Mouse (Mus musculus): ENCODE data around the gene Wdr74. TPM values are rescaled to one million over a fixed set of nuclear protein-coding genes. Genes with fewer than 3 reads are reported as not detected.

Wdr74 gene
- polyA plus RNA-seq, 1 experiment: 97.0 TPM

DNA sequence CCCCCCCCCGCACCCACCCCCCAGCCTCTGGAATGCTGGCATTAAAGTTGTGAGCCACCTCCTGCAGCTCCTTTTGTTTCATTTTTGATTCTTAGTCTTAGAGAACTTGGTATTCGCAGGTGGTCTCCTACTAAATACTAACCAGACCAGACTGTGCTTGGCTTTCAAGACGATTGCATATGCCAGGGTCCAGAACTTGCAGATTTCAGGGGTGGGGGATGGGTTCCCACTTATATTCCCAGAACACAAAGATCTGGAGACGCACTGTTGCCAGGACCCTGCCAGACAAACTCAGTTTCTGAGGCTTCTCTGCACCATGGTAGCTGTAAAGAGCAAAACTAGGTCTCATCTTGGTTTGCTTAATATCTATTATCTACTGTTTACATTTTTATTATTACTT, 32.1 kb upstream of the Wdr74 start:
- TF ChIP-seq CTCF (IDR thresholded peaks at IDR 0.05; ENCODE audit: low read depth, low read length): no peak
- no peak for TF ChIP-seq POLR2A (IDR thresholded peaks at IDR 0.05; ENCODE audit: insufficient read depth, low read length)
- no peak for TF ChIP-seq EP300 (IDR thresholded peaks at IDR 0.05; ENCODE audit: insufficient read depth, low read depth, low read length)

DNA sequence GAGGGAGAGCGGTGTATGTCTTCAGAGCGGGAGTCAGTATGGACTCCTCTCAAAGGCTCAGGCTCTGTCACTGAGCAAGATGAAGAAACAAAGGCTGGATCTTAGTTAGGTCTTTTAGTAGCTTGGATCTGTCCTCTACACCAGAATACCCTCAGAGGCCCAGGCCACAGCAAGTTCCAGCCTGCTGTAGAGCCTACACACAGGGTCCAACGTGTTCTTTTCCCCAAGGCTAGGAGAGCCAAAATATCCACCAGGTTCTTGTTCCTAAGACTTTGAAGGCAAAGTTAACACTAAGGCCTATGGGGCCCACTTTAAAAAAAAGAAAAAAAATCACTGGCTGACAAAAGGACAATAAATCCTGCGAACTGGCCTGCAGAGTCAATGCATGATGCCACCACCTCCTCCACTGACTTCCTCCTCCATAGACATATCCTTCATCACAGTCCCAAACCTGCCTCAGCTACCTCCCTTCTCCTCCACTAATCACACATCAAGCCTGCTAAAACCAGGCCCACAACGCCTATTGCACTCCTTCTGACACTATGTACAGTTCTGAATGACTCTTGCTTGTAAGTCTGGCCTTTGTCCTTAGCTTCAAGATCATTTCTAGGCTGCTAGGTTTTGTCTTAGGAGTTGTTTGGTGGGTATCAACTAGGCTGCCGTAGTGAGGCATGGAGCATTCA, 30.5 kb upstream of the Wdr74 start:
- Histone ChIP-seq H3K4me3 (ENCODE audit: low read depth, low read length) (no peak overlapping the region), H3K27me3 (ENCODE audit: control insufficient read depth, insufficient read depth, low read length, poor library complexity, severe bottlenecking) (no peaks in the 10 kb centered on the region), H3K27ac (ENCODE audit: insufficient read depth, low read length) (peak overlapping the region; percentile 73), H3K9me3 (replicated peaks; ENCODE audit: control insufficient read depth, insufficient read depth, low read length, poor library complexity, severe bottlenecking) (no peaks in the 10 kb centered on the region), H3K4me1 (ENCODE audit: control insufficient read depth, insufficient read depth, low read length) (peaks cover 3% of the 10 kb centered on the region), H3K36me3 (ENCODE audit: control insufficient read depth, insufficient read depth, low read length, poor library complexity, severe bottlenecking) (peaks cover 37% of the 10 kb centered on the region), H3K9ac (ENCODE audit: low read depth, poor library complexity, severe bottlenecking) (no peak overlapping the region)
- TF ChIP-seq CTCF (IDR thresholded peaks at IDR 0.05; ENCODE audit: low read depth, low read length) (no peak), EP300 (IDR thresholded peaks at IDR 0.05; ENCODE audit: insufficient read depth, low read depth, low read length) (no peak), POLR2A (IDR thresholded peaks at IDR 0.05; ENCODE audit: insufficient read depth, low read length) (no peak)

More for the DNA sequence above, 32.1 kb upstream of the Wdr74 start:
- 0 out of 2 replicates have a peak overlapping the region, but pooled peaks have one; percentile 49 for H3K27ac ChIP-seq (ENCODE audit: insufficient read depth, low read length)
- H3K36me3 ChIP-seq (ENCODE audit: control insufficient read depth, insufficient read depth, low read length, poor library complexity, severe bottlenecking): peaks cover 21% of the 10 kb centered on the region
- H3K27me3 ChIP-seq (ENCODE audit: control insufficient read depth, insufficient read depth, low read length, poor library complexity, severe bottlenecking): no peaks in the 10 kb centered on the region
- no peak overlapping the region for H3K4me3 ChIP-seq (ENCODE audit: low read depth, low read length)
- H3K9ac ChIP-seq (ENCODE audit: low read depth, poor library complexity, severe bottlenecking): no peak overlapping the region
- H3K9me3 ChIP-seq (replicated peaks; ENCODE audit: control insufficient read depth, insufficient read depth, low read length, poor library complexity, severe bottlenecking): no peaks in the 10 kb centered on the region
- H3K4me1 ChIP-seq (ENCODE audit: control insufficient read depth, insufficient read depth, low read length): peaks cover 3% of the 10 kb centered on the region

DNA sequence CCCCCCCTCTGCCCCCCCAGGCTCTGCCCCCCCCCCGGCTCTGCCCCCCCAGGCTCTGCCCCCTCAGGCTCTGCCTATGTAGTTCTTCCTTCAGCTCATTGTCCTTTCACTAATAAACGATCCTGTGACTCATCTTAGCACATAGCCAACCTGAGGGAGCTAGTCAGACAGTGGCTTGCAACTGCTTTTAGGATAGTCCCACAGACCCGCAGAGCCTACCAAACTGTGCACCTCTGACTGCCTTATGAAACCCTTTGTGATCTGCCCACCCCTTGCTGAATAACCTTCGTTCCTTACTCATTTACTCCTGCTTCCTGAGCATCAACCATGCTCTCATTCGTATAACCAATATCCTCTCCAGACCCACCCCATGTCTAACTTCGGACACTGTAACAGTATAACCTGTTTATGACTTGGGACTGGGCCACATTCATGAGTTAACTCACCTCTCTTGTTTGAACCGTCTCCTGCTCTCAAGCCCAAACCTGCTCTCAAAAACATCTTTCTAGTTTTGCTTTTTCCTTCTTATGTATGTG, 29.4 kb upstream of the Wdr74 start:
- peaks cover 47% of the 10 kb centered on the region for H3K36me3 ChIP-seq (ENCODE audit: control insufficient read depth, insufficient read depth, low read length, poor library complexity, severe bottlenecking)
- no peak overlapping the region for H3K9ac ChIP-seq (ENCODE audit: low read depth, poor library complexity, severe bottlenecking)
- peaks cover 3% of the 10 kb centered on the region for H3K4me1 ChIP-seq (ENCODE audit: control insufficient read depth, insufficient read depth, low read length)
- no peaks in the 10 kb centered on the region for H3K9me3 ChIP-seq (replicated peaks; ENCODE audit: control insufficient read depth, insufficient read depth, low read length, poor library complexity, severe bottlenecking)
- no peak overlapping the region for H3K4me3 ChIP-seq (ENCODE audit: low read depth, low read length)
- H3K27me3 ChIP-seq (ENCODE audit: control insufficient read depth, insufficient read depth, low read length, poor library complexity, severe bottlenecking): no peaks in the 10 kb centered on the region
- peak overlapping the region; percentile 76 for H3K27ac ChIP-seq (ENCODE audit: insufficient read depth, low read length)
- no peak for TF ChIP-seq EP300 (IDR thresholded peaks at IDR 0.05; ENCODE audit: insufficient read depth, low read depth, low read length)
- TF ChIP-seq CTCF (IDR thresholded peaks at IDR 0.05; ENCODE audit: low read depth, low read length): no peak
- TF ChIP-seq POLR2A (IDR thresholded peaks at IDR 0.05; ENCODE audit: insufficient read depth, low read length): no peak

DNA sequence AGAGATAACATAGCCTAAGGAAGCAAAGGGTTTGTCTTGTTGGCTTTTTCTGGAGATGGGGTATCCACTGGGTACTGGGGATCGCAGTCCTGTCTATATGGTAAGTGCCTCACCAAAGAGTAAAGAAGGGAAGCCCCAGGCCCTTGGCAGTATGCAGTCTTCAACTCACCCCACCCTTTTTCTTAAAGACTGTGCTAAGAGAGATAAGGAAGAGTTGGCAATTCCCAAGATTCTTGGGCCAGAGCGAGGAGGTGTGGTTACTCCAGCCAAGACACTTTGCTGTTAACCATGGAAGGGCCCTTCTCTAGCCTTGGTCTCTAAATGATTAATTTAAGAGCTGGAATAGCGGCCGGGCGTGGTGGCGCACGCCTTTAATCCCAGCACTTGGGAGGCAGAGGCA, 28.7 kb upstream of the Wdr74 start:
- H3K9me3 ChIP-seq (replicated peaks; ENCODE audit: control insufficient read depth, insufficient read depth, low read length, poor library complexity, severe bottlenecking): no peaks in the 10 kb centered on the region
- peak overlapping the region; percentile 76 for H3K27ac ChIP-seq (ENCODE audit: insufficient read depth, low read length)
- H3K27me3 ChIP-seq (ENCODE audit: control insufficient read depth, insufficient read depth, low read length, poor library complexity, severe bottlenecking): no peaks in the 10 kb centered on the region
- peaks cover 53% of the 10 kb centered on the region for H3K36me3 ChIP-seq (ENCODE audit: control insufficient read depth, insufficient read depth, low read length, poor library complexity, severe bottlenecking)
- TF ChIP-seq CTCF (IDR thresholded peaks at IDR 0.05; ENCODE audit: low read depth, low read length) (no peak), POLR2A (IDR thresholded peaks at IDR 0.05; ENCODE audit: insufficient read depth, low read length) (no peak), EP300 (IDR thresholded peaks at IDR 0.05; ENCODE audit: insufficient read depth, low read depth, low read length) (no peak)
- H3K4me3 ChIP-seq (ENCODE audit: low read depth, low read length): no peak overlapping the region
- no peak overlapping the region for H3K9ac ChIP-seq (ENCODE audit: low read depth, poor library complexity, severe bottlenecking)
- H3K4me1 ChIP-seq (ENCODE audit: control insufficient read depth, insufficient read depth, low read length): peaks cover 3% of the 10 kb centered on the region

DNA sequence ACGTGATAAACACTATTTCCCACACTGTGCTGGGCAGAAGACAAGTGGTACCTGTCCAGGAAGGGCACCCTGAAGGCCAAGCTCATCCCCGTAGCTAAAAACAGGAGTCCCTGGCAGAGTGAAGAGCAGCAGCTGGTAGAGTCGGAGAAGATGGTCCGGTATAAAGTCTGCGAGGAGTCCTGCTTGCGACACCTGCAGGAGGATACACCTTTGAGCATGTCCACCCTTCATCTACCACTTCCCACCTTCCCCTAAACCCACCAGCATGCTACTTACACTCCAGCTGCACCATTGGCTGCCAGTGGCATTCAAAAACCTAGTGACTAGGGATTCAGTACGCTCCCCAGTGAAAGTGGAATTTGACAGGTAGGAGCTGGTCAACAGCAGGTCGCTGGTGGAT, 26.7 kb upstream of the Wdr74 start:
- TF ChIP-seq CTCF (IDR thresholded peaks at IDR 0.05; ENCODE audit: low read depth, low read length): no peak
- no peak for TF ChIP-seq EP300 (IDR thresholded peaks at IDR 0.05; ENCODE audit: insufficient read depth, low read depth, low read length)
- TF ChIP-seq POLR2A (IDR thresholded peaks at IDR 0.05; ENCODE audit: insufficient read depth, low read length): no peak
- no peak overlapping the region for H3K9ac ChIP-seq (ENCODE audit: low read depth, poor library complexity, severe bottlenecking)

DNA sequence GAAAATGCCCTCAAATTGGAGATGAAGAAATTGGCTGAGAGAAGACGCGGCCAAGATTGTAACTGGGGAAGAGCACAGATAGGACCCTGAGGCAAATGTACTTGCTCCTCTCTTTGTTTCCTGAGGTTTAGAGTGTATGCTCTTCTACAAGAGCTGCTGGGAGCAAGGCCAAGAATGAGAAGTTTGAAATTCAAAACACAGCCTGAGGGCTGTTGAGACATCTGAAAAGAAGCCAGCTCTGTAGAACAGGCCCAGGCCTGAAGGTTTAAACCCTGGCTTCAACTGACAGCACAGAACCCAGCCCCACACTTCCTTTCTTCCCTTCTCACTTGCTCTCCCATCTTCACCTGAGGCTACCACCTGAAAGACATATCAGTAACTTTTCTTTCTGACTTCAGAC, 25.6 kb upstream of the Wdr74 start:
- Histone ChIP-seq H3K9ac (ENCODE audit: low read depth, poor library complexity, severe bottlenecking) (peak overlapping the region; percentile 81), H3K4me1 (ENCODE audit: control insufficient read depth, insufficient read depth, low read length) (no peaks in the 10 kb centered on the region), H3K9me3 (replicated peaks; ENCODE audit: control insufficient read depth, insufficient read depth, low read length, poor library complexity, severe bottlenecking) (no peaks in the 10 kb centered on the region), H3K36me3 (ENCODE audit: control insufficient read depth, insufficient read depth, low read length, poor library complexity, severe bottlenecking) (peaks cover 57% of the 10 kb centered on the region), H3K27me3 (ENCODE audit: control insufficient read depth, insufficient read depth, low read length, poor library complexity, severe bottlenecking) (no peaks in the 10 kb centered on the region), H3K4me3 (ENCODE audit: low read depth, low read length) (no peak overlapping the region), H3K27ac (ENCODE audit: insufficient read depth, low read length) (peak overlapping the region; percentile 67)
- TF ChIP-seq EP300 (IDR thresholded peaks at IDR 0.05; ENCODE audit: insufficient read depth, low read depth, low read length) (no peak), CTCF (IDR thresholded peaks at IDR 0.05; ENCODE audit: low read depth, low read length) (no peak), POLR2A (IDR thresholded peaks at IDR 0.05; ENCODE audit: insufficient read depth, low read length) (no peak)

More for the DNA sequence above, 26.7 kb upstream of the Wdr74 start:
- H3K27ac ChIP-seq (ENCODE audit: insufficient read depth, low read length): no peak overlapping the region; the same call in 1 of the 2 replicates
- H3K4me1 ChIP-seq (ENCODE audit: control insufficient read depth, insufficient read depth, low read length): no peaks in the 10 kb centered on the region
- H3K36me3 ChIP-seq (ENCODE audit: control insufficient read depth, insufficient read depth, low read length, poor library complexity, severe bottlenecking): peaks cover 57% of the 10 kb centered on the region
- no peak overlapping the region for H3K4me3 ChIP-seq (ENCODE audit: low read depth, low read length)
- no peaks in the 10 kb centered on the region for H3K27me3 ChIP-seq (ENCODE audit: control insufficient read depth, insufficient read depth, low read length, poor library complexity, severe bottlenecking)
- H3K9me3 ChIP-seq (replicated peaks; ENCODE audit: control insufficient read depth, insufficient read depth, low read length, poor library complexity, severe bottlenecking): no peaks in the 10 kb centered on the region
